Mouse (Mus musculus) thymus, postnatal 14 days (tissue): ENCODE measurements around the gene Olfr816.
"Not testable (repeated sequence)": the region's sequence is repeated elsewhere in the genome, so short reads cannot be mapped to it uniquely, and the experiment has no call there.

Experiments used
- DNase-seq: peaks from one replicate; pipeline ENCODE4 v3.0.0; 2021

The Olfr816 gene

GRCm38 (mm10) chr10:129915497-129915896 is at the start of gene Olfr816:
Olfr816 (minus strand) TSS chr10:129915597.
- no peak for DNase-seq

- DNase-seq: no peak
These were observed 33.6 kb upstream of the Olfr816 start, which contains the start of gene Olfr818 for GRCm38 (mm10) chr10:129949000-129949399. Olfr818 (minus strand) TSS chr10:129949100.

GRCm38 (mm10) chr10:129905767-129906166 is 9.6 kb downstream of the Olfr816 start, which contains the start of gene Olfr815:
Olfr815 (minus strand) TSS chr10:129905867.
- not testable (repeated sequence) for DNase-seq

- no peak for DNase-seq
These were observed 29.5 kb downstream of the Olfr816 start for GRCm38 (mm10) chr10:129885934-129886333.

- not testable (repeated sequence) for DNase-seq
These were observed 29.9 kb downstream of the Olfr816 start for GRCm38 (mm10) chr10:129885496-129885895.

GRCm38 (mm10) chr10:129879751-129880150 is 35.6 kb downstream of the Olfr816 start, which contains the start of gene Olfr814:
Olfr814 (minus strand) TSS chr10:129879851.
- DNase-seq: not testable (repeated sequence)
